Mouse (Mus musculus): ENCODE data around the gene Kansl2.
"Not testable (repeated sequence)": the region's sequence is repeated elsewhere in the genome, so short reads cannot be mapped to it uniquely, and the experiment has no call there.

Gene Kansl2

GRCm38 (mm10) chr15:98536828-98537510 is 2.9 kb upstream of the Kansl2 start:
- in situ Hi-C loops (cut with MseI, MboI): no loop called here

- in situ Hi-C loops (cut with MseI, MboI): no loop called here
Observed at GRCm38 (mm10) chr15:98535921-98536320, 1.9 kb upstream of the Kansl2 start.

GRCm38 (mm10) chr15:98533035-98533531 is 981 bp downstream of the Kansl2 start:
- in situ Hi-C loops (cut with MseI, MboI): no loop called here

GRCm38 (mm10) chr15:98532281-98532680 is 1.8 kb downstream of the Kansl2 start:
- in situ Hi-C loops (cut with MseI, MboI): no loop called here

GRCm38 (mm10) chr15:98528066-98528563 is 5.9 kb downstream of the Kansl2 start:
- in situ Hi-C loops (cut with MseI, MboI): no loop called here

GRCm38 (mm10) chr15:98527056-98527771 is 6.8 kb downstream of the Kansl2 start:
- in situ Hi-C loops (cut with MseI, MboI): no loop called here

GRCm38 (mm10) chr15:98526057-98526456 is 8.0 kb downstream of the Kansl2 start:
- in situ Hi-C loops (cut with MseI, MboI): no loop called here

- in situ Hi-C loops (cut with MseI, MboI): no loop called here
Observed at GRCm38 (mm10) chr15:98521245-98521644, 12.8 kb downstream of the Kansl2 start.

GRCm38 (mm10) chr15:98517380-98518355 is 16.4 kb downstream of the Kansl2 start:
- in situ Hi-C loops (cut with MseI, MboI): no loop called here

GRCm38 (mm10) chr15:98514845-98515244 is 19.2 kb downstream of the Kansl2 start:
- in situ Hi-C loops (cut with MseI, MboI): not testable (repeated sequence)

- in situ Hi-C loops (cut with MseI, MboI): no loop called here
Observed at GRCm38 (mm10) chr15:98514146-98514545, 19.9 kb downstream of the Kansl2 start.

- in situ Hi-C loops (cut with MseI, MboI): not testable (repeated sequence)
Observed at GRCm38 (mm10) chr15:98513676-98514075, 20.4 kb downstream of the Kansl2 start.

GRCm38 (mm10) chr15:98512799-98513321 is 21.2 kb downstream of the Kansl2 start:
- in situ Hi-C loops (cut with MseI, MboI): no loop called here

- in situ Hi-C loops (cut with MseI, MboI): no loop called here
Observed at GRCm38 (mm10) chr15:98512232-98512631, 21.8 kb downstream of the Kansl2 start.

GRCm38 (mm10) chr15:98511386-98511928 is 22.6 kb downstream of the Kansl2 start:
- in situ Hi-C loops (cut with MseI, MboI): no loop called here

GRCm38 (mm10) chr15:98510438-98511385 is 23.4 kb downstream of the Kansl2 start:
- in situ Hi-C loops (cut with MseI, MboI): no loop called here

- in situ Hi-C loops (cut with MseI, MboI): no loop called here
Observed at GRCm38 (mm10) chr15:98509387-98509786, 24.7 kb downstream of the Kansl2 start.

- in situ Hi-C loops (cut with MseI, MboI): no loop called here
Observed at GRCm38 (mm10) chr15:98507321-98507720, 26.7 kb downstream of the Kansl2 start.

GRCm38 (mm10) chr15:98506253-98506957 is 27.7 kb downstream of the Kansl2 start:
- in situ Hi-C loops (cut with MseI, MboI): no loop called here

Data from mouse trophoblast stem cell (cell line).